ENCODE assay signal across 8 mouse cellular contexts in the genomic region with DNA sequence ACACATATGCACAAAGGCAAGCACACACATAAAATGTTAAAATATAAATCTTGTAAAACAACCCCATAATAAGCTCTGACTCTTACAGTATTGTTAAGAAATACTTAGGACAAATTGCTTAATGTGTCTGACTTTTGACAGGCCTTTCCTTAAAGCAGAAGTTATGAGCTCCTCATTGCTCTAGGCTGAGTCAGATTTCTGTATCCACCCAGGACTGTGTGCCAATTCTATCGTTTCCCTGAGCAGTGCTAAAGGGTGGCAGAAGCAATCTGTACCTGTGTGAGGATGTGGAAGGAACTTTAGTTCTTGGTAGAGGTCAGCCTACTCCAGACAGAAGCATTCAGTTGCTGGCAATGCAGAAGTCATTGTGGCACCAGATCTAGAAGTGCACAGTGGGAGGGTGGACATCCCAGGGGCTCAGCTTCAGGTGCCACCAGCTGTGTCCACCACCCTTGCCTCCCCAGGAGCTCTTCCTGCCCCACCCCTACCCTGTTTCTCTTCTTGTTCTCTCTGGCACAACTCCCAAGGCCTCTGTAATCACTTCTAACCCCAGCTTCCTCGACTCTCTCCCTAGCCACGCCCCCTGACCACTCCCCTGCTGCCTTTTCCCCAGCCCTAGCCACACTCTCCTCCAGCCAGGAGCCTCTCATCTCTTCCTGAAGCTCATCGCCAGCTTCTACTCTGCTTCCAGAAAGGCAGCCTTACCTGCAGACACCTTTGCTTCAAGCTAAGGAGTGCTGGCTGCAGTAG. TPM values are rescaled to one million over a fixed set of nuclear protein-coding genes. Genes with fewer than 3 reads are reported as not detected.
A peak's percentile ranks its signal among the peaks of the same experiment; 100 is the strongest.
DNase-seq lines count a peak whose midpoint lies in the region; ATAC-seq and TF ChIP-seq lines count a peak whose summit lies in the region.
"Had no signal": no experiment of that assay in that cellular context is flagged by ENCODE, and none has a peak within 500 bp of the region (broad histone marks: within the 10 kb centered on the region; RNA-seq: fewer than 3 reads in every experiment).

No protein-coding gene starts in this region.

- peak; percentile 50 to 70 for DNase-seq in spleen, postnatal 4 days (ENCODE audit: low spot score in 2 of 2)
- no peak for DNase-seq in spleen, adult 12 weeks (ENCODE audit: low spot score)
- peak; percentile 82 for DNase-seq in lung, postnatal 0 days (ENCODE audit: low spot score)
- DNase-seq in urinary bladder, postnatal 25 days (ENCODE audit: low spot score), result peak; percentile 40
- DNase-seq in right cerebral cortex, postnatal 25 days, result no peak
- DNase-seq in hindbrain, embryonic 10.5 days (ENCODE audit: low spot score), result no peak

- peaks cover 8% of the 10 kb centered on the region; the same call in 1 of the 2 replicates for H3K4me1 ChIP-seq in lung, postnatal 0 days (ENCODE audit: insufficient read depth, low read depth, low read length)
- peaks cover 3% of the 10 kb centered on the region; the same call in 1 of the 2 replicates for H3K4me1 ChIP-seq in hindbrain, embryonic 10.5 days (replicated peaks)
- H3K4me1 ChIP-seq: limb, embryonic 15.5 days had no signal

- WGBS in lung, postnatal 0 days, result 12% methylated on average over 4 of the region's 4 CpGs
- WGBS in hindbrain, embryonic 10.5 days, result 31% methylated on average over 4 of the region's 4 CpGs

- TF ChIP-seq CTCF in lung, postnatal 0 days (IDR thresholded peaks at IDR 0.05), result no peak

- no peak overlapping the region for H3K4me3 ChIP-seq in lung, postnatal 0 days (ENCODE audit: low read depth, low read length)
- H3K4me3 ChIP-seq in hindbrain, embryonic 10.5 days, result no peak overlapping the region
- H3K4me3 ChIP-seq: limb, embryonic 15.5 days had no signal

- H3K9ac ChIP-seq in lung, postnatal 0 days (replicated peaks; ENCODE audit: low read depth), result no peak overlapping the region
- H3K9ac ChIP-seq: limb, embryonic 15.5 days had no signal

- H3K27me3 ChIP-seq in lung, postnatal 0 days (replicated peaks; ENCODE audit: insufficient read depth, low read length), result no peaks in the 10 kb centered on the region
- no peaks in the 10 kb centered on the region for H3K27me3 ChIP-seq in hindbrain, embryonic 10.5 days (ENCODE audit: insufficient read depth, poor library complexity, severe bottlenecking)
- H3K27me3 ChIP-seq: limb, embryonic 15.5 days had no signal

- ATAC-seq in common myeloid progenitor, adult 5-6 weeks (replicated peaks; ENCODE audit: low read depth, poor library complexity, severe bottlenecking), result peak; percentile 69
- ATAC-seq in lung, postnatal 0 days, result peak; percentile 64

- peak overlapping the region; percentile 33; the same call in 1 of the 2 replicates for H3K27ac ChIP-seq in lung, postnatal 0 days (ENCODE audit: low read length)
- H3K27ac ChIP-seq in hindbrain, embryonic 10.5 days, result no peak overlapping the region
- H3K27ac ChIP-seq: limb, embryonic 15.5 days had no signal

- H3K9me3 ChIP-seq in lung, postnatal 0 days (ENCODE audit: low read length), result no peaks in the 10 kb centered on the region
- 0 out of 2 replicates have a peak, but pooled peaks cover 2% of the 10 kb centered on the region for H3K9me3 ChIP-seq in hindbrain, embryonic 10.5 days
- H3K9me3 ChIP-seq: limb, embryonic 15.5 days had no signal

- H3K36me3 ChIP-seq in lung, postnatal 0 days (ENCODE audit: insufficient read depth, low read length), result peaks cover 44% of the 10 kb centered on the region
- H3K36me3 ChIP-seq in hindbrain, embryonic 10.5 days, result no peaks in the 10 kb centered on the region

- H3K4me2 ChIP-seq in lung, postnatal 0 days (replicated peaks; ENCODE audit: low read depth, low read length), result no peak overlapping the region
- H3K4me2 ChIP-seq: limb, embryonic 15.5 days had no signal

- peak; percentile 43; the same call in 1 of the 2 replicates for TF ChIP-seq EP300 in lung, postnatal 0 days (IDR thresholded peaks at IDR 0.05)

RNA-seq across cellular contexts. Expression of gene Tesmin, which starts 11.5 kb away (rescaled TPM):
- 1.8 and 2.3 TPM in 2 replicates for total RNA-seq in common myeloid progenitor, adult 5-6 weeks (2017)
- polyA plus RNA-seq in lung, postnatal 0 days (2015; fragmentation: Nextera tagmentation; extraction: Ambion mirVana), result 0.52 and 0.68 TPM in 2 replicates
- 0.22 and 0.39 TPM in 2 replicates for polyA plus RNA-seq in hindbrain, embryonic 10.5 days (2016; fragmentation: Nextera tagmentation; extraction: Ambion mirVana)

RNA-seq across cellular contexts. Expression of gene Gal, which starts 37.2 kb away (rescaled TPM):
- not detected in 2 replicates for total RNA-seq in common myeloid progenitor, adult 5-6 weeks (2017)
- polyA plus RNA-seq in lung, postnatal 0 days (2015; fragmentation: Nextera tagmentation; extraction: Ambion mirVana), result 5.0 and 8.7 TPM in 2 replicates
- 1.8 and 4.8 TPM in 2 replicates for polyA plus RNA-seq in hindbrain, embryonic 10.5 days (2016; fragmentation: Nextera tagmentation; extraction: Ambion mirVana)

RNA-seq across cellular contexts. Expression of gene Cpt1a, which starts 55.0 kb away (rescaled TPM):
- 46.3 and 51.3 TPM in 2 replicates for total RNA-seq in common myeloid progenitor, adult 5-6 weeks (2017)
- polyA plus RNA-seq in lung, postnatal 0 days (2015; fragmentation: Nextera tagmentation; extraction: Ambion mirVana), result 46.6 and 47.9 TPM in 2 replicates
- polyA plus RNA-seq in hindbrain, embryonic 10.5 days (2016; fragmentation: Nextera tagmentation; extraction: Ambion mirVana), result 3.6 and 5.6 TPM in 2 replicates

Comparison
In these comparisons a context has a peak if more than half of its experiments do, and no peak if none do; other contexts are left out.
1. DNase-seq: peak in spleen, postnatal 4 days (2 of 2), lung, postnatal 0 days (single experiment) and urinary bladder, postnatal 25 days (single experiment); none in spleen, adult 12 weeks (single experiment), right cerebral cortex, postnatal 25 days (single experiment) and hindbrain, embryonic 10.5 days (single experiment).